Mouse (Mus musculus) G1E (cell line): ENCODE results near the gene Cyp4a10. TPM values are rescaled to one million over a fixed set of nuclear protein-coding genes. Genes with fewer than 3 reads are reported as not detected.
"Not testable (repeated sequence)": the region's sequence is repeated elsewhere in the genome, so short reads cannot be mapped to it uniquely, and the experiment has no call there.

Experiments
- ATAC-seq: 2 replicates; pipeline ENCODE4 v1.8.0; 2016; ENCODE audit warnings: mild to moderate bottlenecking; ENCODE audit not compliant: insufficient number of reproducible peaks, poor library complexity, low FRiP score, severe bottlenecking; ENCODE audit errors: extremely low read depth
- DNase-seq: peaks from one replicate; pipeline ENCODE4 v3.0.0; 2012; ENCODE audit warnings: low spot score
- H3K27me3 ChIP-seq: 2 replicates; pipeline ENCODE4 v1.6.1; 2012; ENCODE audit warnings: mild to moderate bottlenecking, low read length, inconsistent platforms; ENCODE audit not compliant: insufficient read depth
- H3K36me3 ChIP-seq: replicated peaks from 2 replicates; pipeline ENCODE3; 2012; ENCODE audit warnings: mild to moderate bottlenecking, inconsistent platforms
- H3K4me1 ChIP-seq: 2 replicates; pipeline ENCODE4 v1.6.1; 2012; ENCODE audit warnings: low read depth, low read length, inconsistent platforms, mixed read lengths; ENCODE audit not compliant: insufficient read depth
- H3K4me3 ChIP-seq: 2 replicates; pipeline ENCODE4 v1.5.1; 2012; ENCODE audit warnings: low read depth, mild to moderate bottlenecking, inconsistent platforms, low read length, moderate library complexity, mixed read lengths
- H3K9me3 ChIP-seq: replicated peaks from 2 replicates; pipeline ENCODE4 v1.6.1; 2012; ENCODE audit warnings: inconsistent platforms
- CTCF ChIP-seq: IDR thresholded peaks from 2 replicates; pipeline ENCODE4 v1.5.1; 2012; ENCODE audit warnings: low read depth, low read length, inconsistent platforms, mixed read lengths
- GATA1 ChIP-seq: IDR thresholded peaks from 2 replicates; pipeline ENCODE4 v1.6.1; 2012; ENCODE audit warnings: borderline replicate concordance, low read length, inconsistent platforms, mixed read lengths
- GATA2 ChIP-seq: IDR thresholded peaks from 2 replicates; pipeline ENCODE4 v1.6.1; 2012; ENCODE audit warnings: low read depth, low read length, inconsistent platforms, borderline replicate concordance
- POLR2AphosphoS5 ChIP-seq: IDR thresholded peaks from 2 replicates; pipeline ENCODE4 v1.6.1; 2012; ENCODE audit warnings: low read depth, low read length, inconsistent platforms; ENCODE audit not compliant: insufficient replicate concordance
- TAL1 ChIP-seq: conservative IDR thresholded peaks from 2 replicates; pipeline ENCODE4 v1.6.1; 2012; ENCODE audit warnings: low read depth, low read length, inconsistent platforms, mixed read lengths
- polyA plus RNA-seq: library from polyadenylated mRNA; stranded (reverse); fragments of >175 nt; gene quantifications from 2 replicates; pipeline ENCODE4 v1.2.3, GENCODE M21; 2012
- total RNA-seq, 2 experiments: library from RNA; stranded (forward) in 1 of 2; stranded (reverse) in 1 of 2; fragments of 200-1000 nt in 1 of 2; fragments of >200 nt in 1 of 2; fragmentation: Nextera tagmentation in 1 of 2; gene quantifications; 2 replicates each; pipeline ENCODE4 v1.2.3; 2014 to 2017

Gene Cyp4a10
- total and polyA plus RNA-seq, 3 experiments, result 0.16 TPM; not detected in 2

DNA sequence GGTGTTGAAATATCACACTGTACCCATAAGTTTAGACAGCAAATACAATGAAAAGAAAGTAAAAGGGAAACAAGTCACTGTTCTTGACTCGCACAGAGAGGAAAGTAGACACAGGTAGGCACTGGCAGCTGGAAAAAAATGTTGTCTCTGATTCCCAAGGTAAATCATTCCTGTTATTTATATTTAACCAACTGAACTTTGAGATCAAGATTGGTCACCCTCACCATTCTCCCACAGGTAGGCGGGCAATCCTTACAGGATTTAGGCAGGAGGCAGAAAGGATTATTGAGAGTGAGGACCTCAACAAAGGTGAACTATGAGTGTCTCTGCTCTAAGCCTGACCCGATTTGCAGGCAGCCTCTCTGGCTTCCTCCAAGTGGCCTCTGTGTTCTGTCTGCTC lies 45.3 kb downstream of the Cyp4a10 start, which contains the start of gene Cyp4a31:
Gene Cyp4a31 (plus strand): TSS at position 249 of the 400 bp plus-strand sequence.
- Histone ChIP-seq H3K27me3 (no peaks in the 10 kb centered on the region), H3K4me3 (no peak within 1 kb of the TSS), H3K9me3 (no peaks in the 10 kb centered on the region), H3K4me1 (no peaks in the 10 kb centered on the region), H3K36me3 (no peaks in the 10 kb centered on the region)
- TF ChIP-seq GATA1 (no peak), TAL1 (no peak), GATA2 (no peak), CTCF (no peak), POLR2AphosphoS5 (no peak)
- DNase-seq (no peak), ATAC-seq (no peak)

DNA sequence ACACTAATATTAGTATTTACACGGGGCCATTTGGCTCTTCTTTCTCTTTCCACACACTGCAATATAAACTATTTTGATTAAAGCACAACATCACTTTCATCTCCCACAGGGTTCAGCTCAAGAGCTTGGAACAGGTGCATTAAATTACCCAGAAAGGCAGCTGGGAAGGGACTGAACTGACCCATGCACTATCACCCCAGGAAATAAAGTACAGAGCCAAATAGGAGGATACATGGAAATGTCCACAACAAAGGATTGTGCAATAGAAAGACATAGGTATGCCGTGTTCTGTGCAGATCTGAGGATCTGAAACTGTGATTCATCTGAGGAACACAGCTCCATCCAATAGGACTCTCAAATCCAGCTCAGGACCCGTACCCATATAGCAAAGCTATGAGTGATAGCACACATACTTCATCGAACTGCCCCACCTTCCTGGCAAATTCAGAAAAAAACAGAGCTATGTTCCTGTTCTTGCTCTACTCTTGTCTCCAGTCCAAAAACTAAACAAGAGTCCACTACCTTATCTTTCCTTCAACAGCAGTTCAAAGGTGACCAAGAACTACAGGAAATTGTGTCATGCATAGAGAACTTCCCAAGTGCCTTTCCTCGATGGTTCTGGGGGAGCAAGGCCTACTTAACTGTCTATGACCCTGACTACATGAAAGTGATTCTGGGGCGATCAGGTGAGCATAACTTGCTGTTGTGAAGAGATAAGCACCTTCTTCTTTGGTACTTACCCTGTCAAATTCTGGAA lies 46.6 kb downstream of the Cyp4a10 start:
- H3K9me3 ChIP-seq, ATAC-seq: not testable (repeated sequence)

DNA sequence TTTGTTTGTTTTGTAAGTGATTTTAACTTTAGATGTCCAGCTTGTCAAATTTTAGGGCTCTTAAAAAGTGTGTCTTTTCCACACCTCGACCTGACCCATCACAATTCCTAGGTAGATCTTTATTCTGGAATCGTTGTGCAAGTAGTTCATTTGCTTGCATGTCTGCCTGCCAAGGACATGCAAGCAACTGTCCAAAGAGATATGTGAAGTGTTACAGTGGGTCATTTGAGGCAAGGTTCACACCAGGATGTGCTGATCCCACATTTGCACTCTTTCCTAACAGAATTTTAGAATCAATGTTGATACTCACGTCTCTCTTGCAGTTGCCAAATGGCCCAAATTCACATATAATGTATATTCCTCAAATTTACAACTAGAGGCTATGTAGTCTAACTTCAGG lies 57.2 kb downstream of the Cyp4a10 start:
- H3K27me3 ChIP-seq, result no peaks in the 10 kb centered on the region
- no peak overlapping the region for H3K4me3 ChIP-seq
- TF ChIP-seq GATA2, result no peak
- TF ChIP-seq POLR2AphosphoS5, result no peak
- TF ChIP-seq CTCF, result no peak
- no peak for TF ChIP-seq TAL1
- no peak for TF ChIP-seq GATA1
- DNase-seq (no peak), ATAC-seq (no peak)
- H3K9me3 ChIP-seq, result no peaks in the 10 kb centered on the region
- no peaks in the 10 kb centered on the region for H3K36me3 ChIP-seq
- no peaks in the 10 kb centered on the region for H3K4me1 ChIP-seq

More for the DNA sequence above, 46.6 kb downstream of the Cyp4a10 start:
- not testable (repeated sequence) for H3K36me3 ChIP-seq, H3K4me3 ChIP-seq, H3K27me3 ChIP-seq, H3K4me1 ChIP-seq, DNase-seq

DNA sequence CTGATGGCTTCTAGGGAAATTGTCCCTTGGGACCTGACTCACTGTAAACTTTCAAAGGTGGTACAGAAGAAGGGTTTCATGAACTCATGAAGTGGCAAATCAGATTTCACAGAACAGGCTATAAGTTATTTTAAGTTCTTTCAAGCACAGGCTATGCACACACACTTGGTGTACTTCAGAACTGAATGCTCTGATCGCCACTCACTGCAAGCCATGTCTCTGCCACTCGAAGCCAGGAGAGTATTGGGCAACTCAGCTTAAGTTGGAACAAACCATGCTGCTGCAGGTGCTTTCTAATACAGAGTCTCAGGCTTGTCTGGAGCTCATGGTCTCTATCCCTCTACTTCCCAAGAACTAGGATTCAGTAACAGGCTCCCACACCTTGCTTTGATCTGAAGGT lies 57.7 kb downstream of the Cyp4a10 start:
- Histone ChIP-seq H3K27me3 (no peaks in the 10 kb centered on the region), H3K4me1 (no peaks in the 10 kb centered on the region), H3K36me3 (no peaks in the 10 kb centered on the region), H3K9me3 (no peaks in the 10 kb centered on the region), H3K4me3 (no peak overlapping the region)
- TF ChIP-seq GATA2, result no peak
- no peak for TF ChIP-seq TAL1
- no peak for TF ChIP-seq CTCF
- no peak for TF ChIP-seq GATA1
- TF ChIP-seq POLR2AphosphoS5, result no peak
- no peak for ATAC-seq
- no peak for DNase-seq

DNA sequence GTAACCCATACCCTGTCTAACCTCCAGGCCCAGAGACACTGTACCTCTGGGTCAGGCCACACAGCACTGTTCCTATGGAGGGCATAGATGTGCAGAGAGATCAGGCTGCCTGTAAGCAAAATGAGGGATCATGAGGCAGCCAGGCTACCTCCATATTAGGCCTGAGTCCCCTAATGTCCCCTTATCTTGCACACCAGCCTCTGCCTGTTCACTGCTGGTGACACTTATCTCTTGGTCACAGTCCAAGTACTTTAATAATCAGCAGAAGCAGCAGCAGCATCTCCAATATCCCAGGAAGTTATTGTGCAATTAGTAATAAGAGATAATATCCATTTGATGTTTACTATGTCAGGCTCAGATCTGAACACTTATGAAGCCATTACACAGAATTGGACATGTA lies 65.0 kb downstream of the Cyp4a10 start:
- peak; percentile 19; the same call in 1 of the 2 replicates for TF ChIP-seq TAL1
- no peak for TF ChIP-seq CTCF
- TF ChIP-seq POLR2AphosphoS5, result no peak
- Histone ChIP-seq H3K36me3 (no peaks in the 10 kb centered on the region), H3K4me1 (no peaks in the 10 kb centered on the region), H3K27me3 (no peaks in the 10 kb centered on the region), H3K4me3 (no peak overlapping the region), H3K9me3 (no peaks in the 10 kb centered on the region)
- ATAC-seq (peak; percentile 54), DNase-seq (no peak)

Other genes starting within 250 kb of the Cyp4a10 start
- not detected in 2 replicates for gene Cyp4a12a, start 219.2 kb upstream of the Cyp4a10 start, total RNA-seq (2014; fragmentation: Nextera tagmentation)
- gene Cyp4a12a, start 219.2 kb upstream of the Cyp4a10 start, total RNA-seq (2017), result 0.06 TPM in 1 of 2 replicates, not detected in the other
- gene Cyp4a12a, start 219.2 kb upstream of the Cyp4a10 start, polyA plus RNA-seq, result not detected in 2 replicates
- gene Cyp4a12b, start 106.6 kb upstream of the Cyp4a10 start, total RNA-seq (2014; fragmentation: Nextera tagmentation), result not detected in 2 replicates
- gene Cyp4a12b, start 106.6 kb upstream of the Cyp4a10 start, total RNA-seq (2017), result 0.05 TPM in 1 of 2 replicates, not detected in the other
- not detected in 2 replicates for gene Cyp4a12b, start 106.6 kb upstream of the Cyp4a10 start, polyA plus RNA-seq
- not detected in 2 replicates for gene Cyp4a30b, start 65.7 kb upstream of the Cyp4a10 start, total RNA-seq (2014; fragmentation: Nextera tagmentation)
- gene Cyp4a30b, start 65.7 kb upstream of the Cyp4a10 start, total RNA-seq (2017), result not detected in 2 replicates
- not detected in 2 replicates for gene Cyp4a30b, start 65.7 kb upstream of the Cyp4a10 start, polyA plus RNA-seq
- not detected in 2 replicates for gene Cyp4a14, start 22.1 kb upstream of the Cyp4a10 start, total RNA-seq (2014; fragmentation: Nextera tagmentation)
- gene Cyp4a14, start 22.1 kb upstream of the Cyp4a10 start, total RNA-seq (2017), result not detected in 2 replicates
- not detected in 2 replicates for gene Cyp4a14, start 22.1 kb upstream of the Cyp4a10 start, polyA plus RNA-seq
- gene Cyp4a31, start 45.4 kb downstream of the Cyp4a10 start, total RNA-seq (2014; fragmentation: Nextera tagmentation), result not detected in 2 replicates
- not detected in 2 replicates for gene Cyp4a31, start 45.4 kb downstream of the Cyp4a10 start, total RNA-seq (2017)
- not detected in 2 replicates for gene Cyp4a31, start 45.4 kb downstream of the Cyp4a10 start, polyA plus RNA-seq
- gene Cyp4a32, start 82.7 kb downstream of the Cyp4a10 start, total RNA-seq (2014; fragmentation: Nextera tagmentation), result not detected in 2 replicates
- 0.22 TPM in 1 of 2 replicates, not detected in the other for gene Cyp4a32, start 82.7 kb downstream of the Cyp4a10 start, total RNA-seq (2017)
- not detected in 2 replicates for gene Cyp4a32, start 82.7 kb downstream of the Cyp4a10 start, polyA plus RNA-seq
- not detected in 2 replicates for gene Cyp4b1, start 129.5 kb downstream of the Cyp4a10 start, total RNA-seq (2014; fragmentation: Nextera tagmentation)
- gene Cyp4b1, start 129.5 kb downstream of the Cyp4a10 start, total RNA-seq (2017), result not detected in 2 replicates
- not detected in 2 replicates for gene Cyp4b1, start 129.5 kb downstream of the Cyp4a10 start, polyA plus RNA-seq
- gene Efcab14, start 219.5 kb downstream of the Cyp4a10 start, total RNA-seq (2014; fragmentation: Nextera tagmentation), result 113 and 146 TPM in 2 replicates
- gene Efcab14, start 219.5 kb downstream of the Cyp4a10 start, total RNA-seq (2017), result 27.2 and 32.8 TPM in 2 replicates
- 14.2 and 18.6 TPM in 2 replicates for gene Efcab14, start 219.5 kb downstream of the Cyp4a10 start, polyA plus RNA-seq